Mouse (Mus musculus): ENCODE measurements at regions not wholly inside any gene's neighbourhood (a gene's known extent, or its start where the extent isn't known, plus 50 kb on each side); places are given as distances from the start of the nearest gene placed in this dataset.

DNA sequence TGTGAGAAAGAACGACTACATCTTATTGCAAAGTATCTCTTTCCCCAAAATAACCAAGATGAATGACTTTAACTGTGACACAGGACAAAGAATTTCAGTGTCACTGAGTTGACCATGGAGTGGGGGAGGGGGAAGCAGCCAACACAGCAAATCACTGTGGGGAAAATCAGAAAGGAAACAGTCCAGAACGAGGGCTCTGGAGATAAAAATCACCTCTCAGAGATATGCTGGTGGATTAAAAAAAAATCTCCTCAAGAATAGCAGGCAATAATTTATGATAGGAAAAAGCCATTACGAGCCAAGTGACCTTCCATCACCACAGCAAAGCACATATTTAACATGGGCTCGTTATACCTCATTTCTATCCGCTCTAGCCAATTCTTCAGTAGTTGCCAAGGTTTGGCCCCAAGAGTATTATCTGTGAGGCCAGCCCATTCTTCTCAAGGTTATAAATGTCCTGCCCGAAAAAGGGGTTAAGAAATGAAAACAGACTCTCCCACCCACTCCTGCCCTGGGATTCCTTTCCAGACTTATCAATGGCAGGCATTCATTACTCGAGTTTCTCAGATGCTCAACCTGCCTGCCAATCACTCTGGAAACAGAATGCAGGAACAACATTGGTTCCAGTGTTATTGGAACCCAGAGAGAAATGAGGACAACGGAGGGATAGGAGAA, 181.6 kb upstream of the Clint1 start:
- DNase-seq, result peak; percentile 39

DNA sequence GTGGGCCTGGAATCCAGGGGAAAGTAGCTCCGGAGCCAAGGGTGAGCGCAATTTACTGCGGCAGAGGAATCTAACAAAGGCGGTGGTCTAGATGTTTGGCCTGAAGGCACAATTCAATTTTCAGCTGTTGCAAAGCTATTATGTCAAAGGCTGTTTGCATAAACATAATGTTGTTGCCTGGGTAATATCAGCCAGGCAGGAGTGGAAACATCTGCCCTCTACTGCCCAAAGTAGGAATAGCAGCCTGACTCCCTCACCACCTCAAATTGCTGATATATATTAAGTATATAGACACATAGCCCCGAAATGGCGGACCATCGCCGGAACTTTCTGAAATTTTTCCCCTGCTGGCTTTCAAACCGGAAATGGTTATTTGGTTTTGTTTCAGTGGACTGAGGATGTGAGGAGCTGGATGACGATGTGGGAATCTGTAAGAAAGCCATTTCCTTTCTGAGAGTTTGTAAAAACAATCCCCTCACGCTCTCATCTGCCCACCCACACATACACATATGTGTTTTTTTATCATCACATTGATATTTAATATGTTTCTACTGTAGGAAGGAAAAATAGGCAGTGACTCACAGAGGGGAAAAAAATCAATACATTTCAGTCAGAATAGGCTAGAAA, 173.1 kb upstream of the Clint1 start:
- peak; percentile 68 for DNase-seq

DNA sequence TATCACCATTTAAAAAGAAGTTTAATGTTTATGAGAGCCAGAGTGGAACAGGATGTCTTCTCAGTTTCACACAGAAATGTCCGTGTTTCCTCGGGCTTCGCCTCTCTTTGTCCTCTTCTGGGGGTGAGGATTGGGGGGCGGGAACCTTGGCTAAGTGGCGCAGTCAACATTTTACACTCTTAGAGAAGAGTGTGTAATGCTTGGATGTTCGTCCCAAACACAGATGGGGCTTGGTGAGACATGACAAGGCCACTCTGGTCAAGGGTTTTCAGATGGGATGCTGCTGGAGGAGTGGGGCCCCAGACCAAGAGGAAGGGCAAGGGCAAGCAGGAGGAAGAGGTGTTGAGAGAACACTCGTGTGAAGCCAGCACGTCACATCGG, 172.6 kb upstream of the Clint1 start:
- DNase-seq, result no peak

DNA sequence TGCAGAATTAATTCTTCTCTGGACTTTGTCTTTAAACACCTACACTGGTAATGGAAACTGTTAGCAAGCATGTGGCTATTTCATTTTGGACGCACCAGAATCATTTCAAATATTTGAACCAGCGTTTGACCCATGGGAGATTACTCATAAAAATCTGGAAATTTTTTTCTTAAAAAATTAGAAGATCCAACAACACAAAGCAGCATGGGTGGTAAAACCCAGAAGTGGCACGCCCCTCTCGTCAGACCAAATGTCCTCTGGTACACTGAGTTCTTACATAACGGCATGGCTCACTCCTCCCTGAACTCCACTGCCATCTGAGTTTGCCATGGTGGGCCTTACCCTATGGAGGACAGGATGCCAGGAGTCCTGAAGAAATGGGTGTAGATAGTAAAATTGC, 166.3 kb upstream of the Clint1 start:
- no peak for DNase-seq

DNA sequence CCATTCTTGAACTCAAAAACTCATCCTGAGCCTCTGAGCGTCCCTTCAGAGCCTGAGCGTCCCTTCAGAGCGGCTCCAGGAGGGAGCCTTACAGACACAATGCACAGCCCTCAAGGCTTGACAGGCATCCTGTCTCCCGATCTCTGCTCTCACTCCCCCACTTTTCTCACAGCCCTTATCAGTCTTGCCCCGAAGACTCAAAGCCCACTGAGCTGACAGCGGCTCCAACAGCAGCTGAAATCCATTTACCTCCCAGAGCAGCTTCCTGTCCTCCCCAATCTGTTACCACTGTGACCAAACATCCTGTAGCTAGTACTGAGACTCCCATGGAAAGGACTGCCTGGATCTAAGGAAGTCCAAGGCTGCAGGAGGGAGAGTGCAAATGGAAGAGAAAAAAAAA, 158.6 kb upstream of the Clint1 start:
- DNase-seq, result peak; percentile 25

DNA sequence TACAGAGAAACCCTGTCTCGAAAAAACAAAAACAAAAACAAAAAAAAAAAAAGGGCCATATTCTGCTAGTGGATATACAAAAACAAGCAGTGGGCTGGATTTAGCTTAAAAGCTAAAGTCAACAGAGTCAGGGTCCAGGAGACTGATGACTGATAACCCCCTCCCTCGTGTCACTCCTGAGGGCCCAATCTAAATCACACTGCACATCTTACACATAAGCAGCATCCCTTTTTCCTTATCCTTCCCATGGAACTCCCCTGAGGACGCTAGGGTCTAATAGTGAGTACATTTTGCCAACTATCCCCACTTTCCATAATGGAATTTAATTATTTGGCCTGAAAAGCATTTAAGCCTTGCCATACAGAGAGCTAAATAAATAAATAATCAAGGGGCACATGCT, 150.3 kb upstream of the Clint1 start:
- no peak for DNase-seq

DNA sequence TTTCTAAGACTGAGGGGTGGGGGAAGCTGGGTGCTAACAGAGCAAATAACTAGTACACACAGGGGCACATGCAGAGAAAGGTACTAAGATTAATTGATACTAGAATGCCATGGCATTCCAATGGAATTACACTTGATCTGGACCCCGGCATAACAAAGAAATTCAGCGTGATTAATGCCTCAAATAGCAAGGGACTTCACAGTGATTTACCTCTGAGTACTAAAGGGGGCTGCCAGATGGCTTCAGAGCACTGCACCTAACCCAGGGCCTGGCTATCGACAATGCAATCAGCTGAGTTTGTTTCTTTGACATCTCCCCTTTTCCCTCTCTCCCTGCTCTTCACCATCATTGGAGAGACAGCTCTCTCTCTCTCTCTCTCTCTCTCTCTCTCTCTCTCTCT, 148.9 kb upstream of the Clint1 start:
- no peak for DNase-seq

DNA sequence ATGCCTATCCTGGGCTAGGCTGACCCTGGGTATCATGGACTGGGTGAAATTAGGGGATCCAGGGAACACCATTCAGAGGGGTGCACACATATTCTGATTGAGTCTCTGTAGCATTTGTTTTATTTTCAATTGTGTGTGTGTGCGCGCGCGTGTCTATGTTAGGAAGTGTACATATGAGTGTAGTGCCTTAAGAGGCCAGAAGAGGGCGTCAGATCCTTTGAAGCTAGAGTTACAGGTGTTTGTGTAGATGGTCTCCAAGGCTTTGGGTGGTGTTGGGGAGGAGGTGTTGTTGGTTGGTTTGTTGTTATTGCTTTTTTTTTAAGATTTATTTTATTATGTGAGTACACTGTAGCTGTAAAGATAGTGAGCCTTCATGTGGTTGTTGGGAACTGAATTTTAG, 147.4 kb upstream of the Clint1 start:
- DNase-seq, result no peak

DNA sequence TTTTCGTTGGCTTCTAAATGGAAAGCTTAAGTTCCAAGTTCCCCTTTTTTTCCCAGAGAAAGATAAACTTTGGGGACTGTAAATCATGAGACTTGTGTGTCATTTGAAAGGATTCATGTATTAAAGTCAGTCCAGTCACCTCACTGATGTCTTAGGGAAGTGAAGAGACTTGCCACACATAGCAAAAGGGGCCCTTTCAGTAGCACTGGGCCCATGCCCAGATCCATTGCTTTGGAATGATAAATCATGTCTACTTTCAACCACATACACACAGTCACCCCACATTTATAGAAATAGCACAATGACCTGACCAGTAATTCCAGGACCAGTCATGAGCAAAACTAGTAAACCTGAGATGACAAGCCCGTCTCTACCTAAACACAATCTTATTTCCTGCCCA, 133.2 kb upstream of the Clint1 start:
- DNase-seq, result no peak

DNA sequence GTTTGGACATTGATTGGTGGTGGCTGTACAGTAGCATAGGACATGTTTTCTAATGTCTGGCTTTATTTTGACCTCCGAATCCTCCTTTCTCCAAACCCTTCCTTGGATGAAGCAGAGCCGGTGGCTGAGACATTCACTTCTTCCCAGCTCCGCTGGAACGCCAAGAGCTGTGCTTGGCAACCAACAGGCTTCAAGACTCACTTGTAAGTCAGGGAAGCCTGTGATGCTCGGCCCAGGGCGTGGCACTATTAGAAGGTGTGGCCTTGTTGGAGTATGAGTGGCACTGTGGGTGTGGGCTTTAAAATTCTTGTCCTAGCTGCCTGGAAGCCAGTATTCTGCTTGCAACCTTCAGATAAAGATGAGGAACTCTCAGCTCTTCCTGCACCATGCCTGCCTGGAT, 132.0 kb upstream of the Clint1 start:
- DNase-seq, result no peak

DNA sequence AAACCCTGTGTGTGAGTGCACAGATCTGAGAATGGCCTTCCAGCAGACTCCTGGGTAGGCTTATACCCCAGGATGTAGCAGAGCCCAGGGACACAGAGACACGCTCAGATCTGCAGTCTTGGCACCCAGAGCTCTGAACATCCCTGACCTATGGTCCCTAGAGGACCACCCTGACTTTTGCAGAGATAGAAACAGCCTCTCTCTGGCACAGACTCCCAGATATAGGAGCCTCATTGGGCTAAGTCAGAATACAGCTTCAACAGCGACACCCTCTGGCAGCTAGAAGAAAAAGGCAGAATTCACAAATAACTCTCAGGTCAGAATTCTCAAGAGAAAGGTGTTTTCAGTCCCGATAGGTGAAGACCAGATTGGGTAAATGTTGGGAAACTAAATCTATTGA, 115.3 kb upstream of the Clint1 start:
- peak; percentile 18 for DNase-seq

DNA sequence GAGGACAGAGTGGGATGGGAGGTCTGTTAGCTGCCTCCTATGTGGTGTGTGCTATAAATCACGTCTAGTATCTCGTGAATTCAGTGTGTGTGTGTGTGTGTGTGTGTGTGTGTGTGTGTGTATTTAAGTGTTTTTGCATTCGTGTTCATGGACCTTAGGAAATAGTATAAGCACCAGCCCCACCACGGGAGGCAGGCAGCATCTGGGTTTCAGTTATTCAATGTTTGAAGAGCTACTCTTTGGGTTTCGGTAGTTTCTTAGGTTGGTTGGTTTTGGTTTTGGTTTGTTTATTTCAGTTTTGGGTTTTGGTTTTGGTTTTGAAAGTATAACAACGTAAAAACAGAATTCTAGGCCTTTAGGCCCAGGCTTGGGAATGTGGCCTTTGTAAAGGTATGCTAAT, 113.5 kb upstream of the Clint1 start:
- no peak for DNase-seq

DNA sequence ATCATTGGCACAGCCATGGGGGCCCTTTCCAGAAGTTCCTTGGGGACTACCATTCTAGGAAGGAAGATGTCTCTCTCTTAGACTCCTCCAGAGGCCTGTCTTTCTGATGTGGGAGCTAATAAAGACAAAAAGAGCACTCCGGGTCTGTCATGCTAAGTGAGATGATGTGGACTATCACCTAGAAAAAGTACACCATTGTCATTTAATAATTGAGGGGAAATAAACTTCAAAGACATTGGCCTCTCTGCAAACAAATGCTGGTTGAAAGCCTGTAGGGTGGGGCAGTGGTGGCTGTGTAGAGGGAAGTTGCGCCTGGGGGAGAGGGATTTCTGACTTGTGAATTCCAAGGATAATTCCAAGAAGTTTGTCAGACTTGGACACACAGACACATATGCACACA, 105.9 kb upstream of the Clint1 start:
- no peak for DNase-seq

DNA sequence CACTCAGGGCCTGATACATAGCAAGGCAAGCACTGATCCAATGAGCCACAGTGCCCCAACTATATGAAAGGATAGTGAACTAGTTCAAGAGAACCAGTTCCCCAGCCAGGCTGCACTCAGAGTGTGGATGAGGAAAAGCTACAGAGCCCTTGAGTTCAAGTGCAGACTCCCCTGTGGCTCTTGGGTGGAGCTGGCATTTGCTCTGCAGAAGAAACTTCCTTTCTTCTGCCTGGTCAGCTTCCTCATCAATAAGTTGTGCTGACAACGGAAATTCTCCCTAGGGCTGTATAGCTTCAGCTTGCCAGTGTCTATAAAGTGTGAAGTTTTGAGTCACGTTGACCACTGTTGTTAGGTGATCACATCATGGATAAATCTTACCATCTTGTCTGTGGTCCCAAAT, 101.6 kb upstream of the Clint1 start:
- no peak for DNase-seq

DNA sequence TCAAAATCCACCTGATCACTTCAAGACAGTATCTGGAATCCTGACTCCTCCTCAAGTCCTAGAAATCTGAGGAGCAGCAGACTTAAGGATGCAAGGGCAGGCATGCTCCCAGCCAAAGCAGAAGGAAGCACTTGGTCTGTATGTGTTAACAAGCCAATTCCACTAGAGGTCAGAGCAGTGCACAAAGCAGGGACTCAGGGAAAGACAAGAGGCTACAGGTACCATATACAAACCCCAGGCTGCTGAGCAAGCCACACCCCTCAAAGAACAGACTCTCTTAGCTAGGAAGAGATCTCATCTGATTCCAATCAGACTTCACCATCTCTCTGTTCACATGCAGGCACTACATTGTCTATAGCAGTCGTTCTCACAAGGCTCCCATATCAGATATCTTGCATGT, 99.6 kb upstream of the Clint1 start:
- peak; percentile 65 for DNase-seq

DNA sequence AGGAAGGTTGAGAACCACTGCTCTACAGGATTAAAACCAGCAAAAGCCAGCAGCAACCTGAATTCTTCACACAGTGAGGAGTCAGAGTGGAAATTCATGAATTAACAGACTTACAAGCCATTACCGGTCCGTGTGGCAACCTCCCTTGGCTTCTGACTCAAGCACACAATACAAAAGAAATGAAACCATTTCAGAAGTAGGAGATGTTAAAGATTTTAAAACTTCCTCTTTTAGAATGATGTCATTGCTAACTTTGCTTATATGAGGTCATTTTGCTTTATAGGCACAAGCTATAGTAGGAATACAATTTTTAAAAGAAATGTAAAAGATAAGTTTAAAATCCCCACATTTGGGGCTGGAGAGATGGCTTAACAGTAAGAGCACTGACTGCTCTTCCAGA, 99.1 kb upstream of the Clint1 start:
- no peak for DNase-seq

DNA sequence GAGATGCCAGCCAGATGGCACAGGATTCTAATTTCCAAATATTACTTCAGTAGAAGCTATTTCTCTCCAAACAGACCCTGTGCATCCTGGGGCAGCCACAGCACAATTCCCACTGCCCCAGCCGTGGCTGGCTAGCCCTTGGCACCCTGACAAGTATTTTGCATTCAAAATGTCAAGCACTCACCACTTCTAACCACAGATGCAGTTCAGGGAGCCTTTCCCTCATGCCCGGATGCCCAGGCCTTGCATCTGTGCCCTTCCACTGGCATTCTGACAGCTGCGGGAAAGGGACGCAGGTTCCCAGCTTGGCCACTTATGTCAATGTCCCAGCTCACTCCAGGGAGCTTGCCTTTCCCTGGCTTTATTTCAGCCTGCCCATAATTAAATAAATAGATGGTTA, 84.8 kb upstream of the Clint1 start:
- peak; percentile 26 for DNase-seq

DNA sequence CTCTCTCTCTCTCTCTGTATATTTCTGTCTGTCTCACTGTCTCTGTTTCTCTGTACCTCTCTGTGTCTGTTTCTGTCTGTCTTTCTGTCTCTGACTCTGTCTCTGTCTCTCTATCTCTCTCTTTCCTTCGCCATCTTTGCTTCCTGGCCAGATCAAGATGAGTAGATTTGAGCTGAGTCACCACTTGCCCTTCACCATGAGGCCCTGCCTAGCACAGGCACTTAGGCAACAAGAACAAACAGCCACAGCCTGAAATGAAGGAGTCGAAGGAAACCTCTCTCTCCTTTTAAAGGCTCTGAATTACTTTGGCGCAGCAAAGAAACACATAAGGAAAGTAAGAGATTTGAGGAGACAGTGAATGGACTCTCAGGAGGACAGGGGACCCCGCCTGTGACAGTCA, 69.4 kb upstream of the Clint1 start:
- DNase-seq, result no peak

DNA sequence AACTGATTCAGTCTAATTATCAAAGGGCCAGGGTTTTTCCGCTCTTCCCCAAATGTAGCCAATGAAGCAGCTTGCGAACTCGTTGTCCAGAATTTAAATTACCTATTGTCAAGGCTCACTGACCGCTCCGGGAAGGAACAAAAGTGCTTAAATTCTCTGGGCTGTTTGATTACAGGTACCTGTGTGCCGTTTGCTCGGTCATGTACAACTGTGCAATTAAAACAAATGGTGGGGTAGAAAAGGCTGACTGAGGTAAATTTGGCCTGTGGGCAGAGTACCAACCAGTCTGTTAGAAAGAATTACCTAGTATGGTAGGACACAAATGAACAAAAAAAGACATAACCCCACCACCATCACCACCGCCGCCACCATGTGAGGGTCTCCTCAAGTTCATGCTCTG, 66.0 kb upstream of the Clint1 start:
- peak; percentile 10 for DNase-seq

DNA sequence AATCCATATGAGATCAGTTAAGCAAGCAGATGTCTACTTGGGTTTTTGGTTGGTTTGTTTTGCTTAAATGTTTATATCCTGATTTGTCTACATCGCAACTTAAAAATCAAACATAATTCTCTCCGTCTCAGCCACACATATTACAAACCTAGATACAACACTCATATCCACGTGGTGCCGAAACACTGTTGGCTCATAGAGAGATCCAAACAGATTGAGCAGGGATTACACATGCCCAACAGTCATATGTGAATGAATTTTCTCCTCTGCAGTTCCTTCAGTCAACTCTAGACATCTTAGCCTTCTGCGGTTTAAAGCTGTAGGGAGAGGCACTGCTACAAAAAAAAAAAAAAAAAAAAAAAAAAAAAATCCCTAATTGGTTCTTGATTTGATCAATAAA, 64.4 kb upstream of the Clint1 start:
- no peak for DNase-seq

DNA sequence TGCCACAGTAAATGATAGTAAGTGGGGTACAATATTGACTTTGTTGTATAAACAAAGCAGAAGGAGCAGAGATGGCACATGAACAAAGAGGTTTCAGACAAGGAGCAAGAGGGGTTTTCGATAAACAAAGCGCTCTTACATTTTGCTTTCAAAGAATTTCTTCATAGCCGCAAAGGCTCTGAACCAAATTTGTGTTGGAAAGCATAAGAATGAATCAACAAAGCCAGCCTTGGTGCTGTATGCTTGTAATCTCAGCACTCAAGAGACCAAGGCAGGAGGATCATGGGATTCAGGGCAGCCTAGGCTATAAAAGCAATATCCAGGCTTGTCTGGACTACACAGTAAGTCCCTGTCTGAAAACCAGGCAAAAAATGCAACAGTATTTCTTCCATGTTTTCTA, 62.0 kb upstream of the Clint1 start:
- no peak for DNase-seq

DNA sequence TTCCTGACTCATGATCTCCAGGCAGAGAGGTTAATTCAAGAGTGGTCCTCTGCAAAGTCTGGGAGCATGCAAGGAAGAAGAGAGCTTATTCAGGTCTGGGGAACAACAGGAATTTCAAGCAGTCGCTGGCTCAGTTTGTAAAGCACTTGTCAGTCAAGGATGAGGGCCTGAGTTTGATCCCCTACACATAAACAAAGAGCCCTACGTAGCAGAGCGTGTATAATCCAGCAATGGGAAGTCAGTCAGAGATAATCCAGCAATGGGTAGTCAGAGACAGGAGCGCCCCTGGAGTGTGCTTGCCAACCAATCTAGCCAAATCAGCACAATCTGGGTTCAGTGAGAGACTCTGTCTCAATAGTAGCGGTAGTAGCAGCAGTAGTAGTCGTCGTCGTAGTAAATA, 61.3 kb upstream of the Clint1 start:
- DNase-seq, result no peak

DNA sequence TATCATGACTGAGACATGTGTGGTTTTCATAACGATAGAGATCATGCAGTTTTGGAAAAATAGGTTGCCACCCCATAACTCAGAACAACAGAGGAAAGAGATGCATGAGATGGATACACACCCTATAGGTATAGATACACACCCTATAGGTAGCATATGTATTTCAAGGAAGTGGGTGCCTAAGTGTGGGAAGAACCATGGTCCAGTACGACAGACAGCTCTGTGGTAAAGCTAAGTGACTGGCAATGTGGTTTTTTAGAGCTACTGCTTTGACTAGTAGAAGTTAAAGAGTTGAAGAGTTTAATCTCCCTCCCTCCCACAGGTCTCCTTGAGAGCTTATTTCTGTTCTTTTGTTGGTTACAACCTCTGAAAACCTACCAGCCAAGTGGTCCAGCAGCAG, 60.2 kb upstream of the Clint1 start:
- DNase-seq, result no peak

DNA sequence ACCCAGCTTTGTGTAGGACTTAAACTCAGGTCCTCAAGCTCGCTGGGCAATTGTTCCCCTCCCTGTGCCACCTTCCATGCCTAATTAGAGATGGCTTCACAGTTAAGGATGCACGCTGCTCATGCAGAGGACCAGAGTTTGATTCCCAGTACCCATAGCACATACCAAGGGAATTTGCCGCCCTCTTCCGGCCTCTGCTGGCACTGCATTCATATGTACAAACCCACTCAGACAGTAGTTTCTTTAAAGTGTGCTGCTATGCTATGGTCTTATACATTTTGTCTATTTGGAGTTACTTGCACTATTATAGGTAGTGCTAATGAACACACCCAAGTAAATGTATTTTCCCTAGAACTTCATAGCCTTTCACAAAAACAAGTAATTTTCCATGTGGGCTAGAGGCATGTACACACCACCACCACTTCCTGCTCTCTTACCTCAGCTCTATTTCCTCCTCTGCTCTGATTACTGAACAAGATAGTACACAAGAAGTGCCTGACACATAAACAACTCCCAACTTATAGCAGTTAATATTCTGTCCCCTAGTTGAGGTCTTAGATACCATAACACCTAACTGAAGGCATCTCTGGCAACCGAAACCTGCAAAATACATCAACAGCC, 57.4 kb upstream of the Clint1 start:
- no peak for DNase-seq

DNA sequence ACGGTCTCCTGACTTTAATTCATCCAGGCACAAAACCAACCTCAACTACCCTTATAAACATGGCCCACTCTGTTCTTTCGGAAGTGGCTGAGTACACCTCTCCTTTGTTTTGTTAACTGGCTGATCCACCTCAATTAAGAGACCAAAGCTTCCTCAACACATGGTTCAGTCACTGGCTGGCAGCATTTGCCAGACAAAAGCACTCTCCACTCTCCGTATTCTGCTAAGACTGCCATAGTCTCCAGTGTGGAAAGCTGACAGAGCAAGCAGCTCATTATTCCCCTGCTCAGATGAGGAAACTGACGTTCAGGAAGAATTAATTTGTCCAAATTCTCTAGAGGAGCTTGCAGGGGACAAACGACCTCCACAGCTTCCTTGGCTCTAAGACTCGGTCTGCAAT, 56.5 kb upstream of the Clint1 start:
- DNase-seq, result no peak

All from kidney, postnatal 14 days (tissue).